Mouse (Mus musculus) stomach, embryonic 14.5 days (tissue): ENCODE results near the gene Epha4. TPM values are rescaled to one million over a fixed set of nuclear protein-coding genes. Genes with fewer than 3 reads are reported as not detected.
A peak's percentile ranks its signal among the peaks of the same experiment; 100 is the strongest.

Source experiments
- ATAC-seq: fragments of 200-750 bp; cut with Nextera tagmentation; 2 replicates; pipeline ENCODE4 v1.8.0; 2017; ENCODE audit warnings: low read depth, moderate TSS enrichment; ENCODE audit not compliant: insufficient number of reproducible peaks, insufficient read depth, low FRiP score
- H3K27ac ChIP-seq: fragments of 300-500 bp; sonication (generic); 2 replicates; pipeline ENCODE4 v1.5.1; 2014; ENCODE audit warnings: mild to moderate bottlenecking, low read length, moderate library complexity, mixed read lengths
- H3K27me3 ChIP-seq: fragments of 300-500 bp; sonication (generic); 2 replicates; pipeline ENCODE4 v1.6.1; 2014; ENCODE audit warnings: low read length, control low read depth, mixed read lengths; ENCODE audit not compliant: control insufficient read depth, insufficient read depth
- H3K36me3 ChIP-seq: fragments of 300-500 bp; sonication (generic); 2 replicates; pipeline ENCODE4 v1.6.1; 2014; ENCODE audit warnings: mild to moderate bottlenecking, control low read depth, low read length, moderate library complexity, mixed read lengths; ENCODE audit not compliant: control insufficient read depth, insufficient read depth
- H3K4me1 ChIP-seq: fragments of 300-500 bp; sonication (generic); 2 replicates; pipeline ENCODE4 v1.6.1; 2014; ENCODE audit warnings: low read length, control low read depth, mixed read lengths; ENCODE audit not compliant: control insufficient read depth, insufficient read depth
- H3K4me2 ChIP-seq: fragments of 300-500 bp; sonication (generic); replicated peaks from 2 replicates; pipeline ENCODE4 v1.6.1; 2014; ENCODE audit warnings: low read depth, low read length, control low read depth
- H3K4me3 ChIP-seq: fragments of 300-500 bp; sonication (generic); 2 replicates; pipeline ENCODE4 v1.5.1; 2014; ENCODE audit warnings: low read depth, low read length, control low read depth
- H3K9ac ChIP-seq: fragments of 300-500 bp; sonication (generic); replicated peaks from 2 replicates; pipeline ENCODE4 v1.6.1; 2014; ENCODE audit warnings: low read depth, mild to moderate bottlenecking, control low read depth, low read length, moderate library complexity, mixed read lengths
- H3K9me3 ChIP-seq: fragments of 300-500 bp; sonication (generic); 2 replicates; pipeline ENCODE4 v1.6.1; 2016; ENCODE audit warnings: low read depth, low read length, control low read depth; ENCODE audit not compliant: control insufficient read depth
- WGBS: fragments of 180-500 bp; shearing (Covaris S2); extraction: QIAGEN DNeasy Blood & Tissue Kit; methylation state at CpG from one replicate; pipeline ENCODE4 v1.1.7; 2014; 5-methylcytosine and 5-hydroxymethylcytosine counted together
- polyA plus RNA-seq: library from polyadenylated mRNA; unstranded; fragments of >200 nt; fragmentation: Nextera tagmentation; extraction: Ambion mirVana; gene quantifications from 2 replicates; pipeline ENCODE4 v1.2.1, GENCODE M21; 2014

Gene Epha4
- polyA plus RNA-seq, 1 experiment from 2014 or later, result 18.2 TPM

GRCm38 (mm10) chr1:77514325-77514962 lies 444 bp downstream of the Epha4 start:
- Histone ChIP-seq H3K4me3 (peak overlapping the region; percentile 65), H3K9me3 (no peaks in the 10 kb centered on the region), H3K36me3 (no peaks in the 10 kb centered on the region), H3K27ac (peak overlapping the region; percentile 48; the same call in 1 of the 2 replicates), H3K9ac (peak overlapping the region; percentile 50), H3K27me3 (no peaks in the 10 kb centered on the region; the same call in 1 of the 2 replicates), H3K4me2 (peak overlapping the region; percentile 95), H3K4me1 (peaks cover 15% of the 10 kb centered on the region; the same call in 1 of the 2 replicates)
- under 1% methylated on average over 45 of the region's 45 CpGs for WGBS
- ATAC-seq, result peak; percentile 17; the same call in 1 of the 2 replicates

GRCm38 (mm10) chr1:77513959-77514324 lies 946 bp downstream of the Epha4 start:
- peak overlapping the region; percentile 50 for H3K9ac ChIP-seq
- no peaks in the 10 kb centered on the region for H3K36me3 ChIP-seq
- peaks cover 15% of the 10 kb centered on the region; the same call in 1 of the 2 replicates for H3K4me1 ChIP-seq
- 3% methylated on average over 9 of the region's 9 CpGs for WGBS
- peak overlapping the region; percentile 95 for H3K4me2 ChIP-seq
- H3K4me3 ChIP-seq, result peak overlapping the region; percentile 65
- H3K9me3 ChIP-seq, result no peaks in the 10 kb centered on the region
- no peak for ATAC-seq
- no peaks in the 10 kb centered on the region; the same call in 1 of the 2 replicates for H3K27me3 ChIP-seq
- H3K27ac ChIP-seq, result peak overlapping the region; percentile 48; the same call in 1 of the 2 replicates

DNA sequence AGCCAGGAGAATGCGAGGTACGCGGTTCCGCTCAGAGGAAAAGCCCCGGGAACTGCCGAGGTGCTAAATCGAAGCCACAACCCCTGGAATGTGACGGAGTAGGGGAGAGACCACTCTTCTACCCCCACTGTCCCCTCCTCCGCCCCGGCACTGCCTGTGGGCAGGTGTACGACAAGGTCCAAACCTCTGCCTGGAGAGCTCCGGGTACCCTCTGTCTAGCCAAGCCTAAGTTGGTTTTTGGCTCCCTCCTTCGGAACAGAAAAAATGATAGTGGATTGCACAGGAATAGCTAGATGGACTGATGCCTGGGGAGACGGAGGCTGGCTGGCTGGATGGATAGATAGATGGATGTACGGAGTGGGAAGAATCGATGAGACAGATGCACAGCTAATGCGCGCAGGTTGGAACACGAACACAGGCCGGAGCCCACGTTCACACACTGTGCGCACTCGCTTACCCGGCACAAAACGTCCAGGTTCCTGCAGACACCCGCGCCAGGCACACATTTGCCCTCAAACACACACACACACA lies 1.4 kb downstream of the Epha4 start:
- H3K27ac ChIP-seq, result no peak overlapping the region
- WGBS, result 3% methylated on average over 27 of the region's 27 CpGs

GRCm38 (mm10) chr1:77512431-77513195 lies 2.3 kb downstream of the Epha4 start:
- Histone ChIP-seq H3K9me3 (no peaks in the 10 kb centered on the region), H3K36me3 (no peaks in the 10 kb centered on the region), H3K4me3 (peak overlapping the region; percentile 65), H3K27ac (no peak overlapping the region), H3K4me2 (peak overlapping the region; percentile 95), H3K9ac (peak overlapping the region; percentile 28; the same call in 1 of the 2 replicates), H3K27me3 (no peaks in the 10 kb centered on the region; the same call in 1 of the 2 replicates), H3K4me1 (peaks cover 15% of the 10 kb centered on the region; the same call in 1 of the 2 replicates)
- WGBS, result 5% methylated on average over 20 of the region's 20 CpGs
- no peak for ATAC-seq

More for the DNA sequence above, 1.4 kb downstream of the Epha4 start:
- Histone ChIP-seq H3K36me3 (no peaks in the 10 kb centered on the region), H3K4me1 (peaks cover 15% of the 10 kb centered on the region; the same call in 1 of the 2 replicates), H3K4me2 (peak overlapping the region; percentile 95), H3K27me3 (no peaks in the 10 kb centered on the region; the same call in 1 of the 2 replicates), H3K9me3 (no peaks in the 10 kb centered on the region), H3K4me3 (peak overlapping the region; percentile 65), H3K9ac (peak overlapping the region; percentile 50; the same call in 1 of the 2 replicates)
- ATAC-seq, result 0 out of 2 replicates have a peak, but pooled peaks have one; percentile 25

DNA sequence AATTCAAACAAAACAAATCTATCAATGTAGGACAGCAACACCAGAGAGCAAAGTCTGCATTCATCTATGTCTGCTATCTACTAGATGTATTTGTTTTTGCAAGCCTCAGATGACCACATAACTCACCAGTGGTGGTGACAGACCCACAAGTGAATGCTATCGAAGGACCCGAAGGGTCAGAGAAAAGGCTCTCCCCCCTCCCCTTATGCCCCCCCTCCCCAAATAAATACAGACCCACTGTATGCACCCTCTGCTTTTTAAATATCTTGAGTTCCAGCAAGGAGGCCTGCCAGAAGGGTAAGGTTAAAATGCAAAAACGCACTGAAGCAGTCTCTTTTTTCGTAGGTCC lies 2.9 kb downstream of the Epha4 start:
- Histone ChIP-seq H3K27me3 (no peaks in the 10 kb centered on the region), H3K36me3 (no peaks in the 10 kb centered on the region), H3K4me3 (peak overlapping the region; percentile 65), H3K4me2 (peak overlapping the region; percentile 95), H3K9ac (no peak overlapping the region), H3K9me3 (no peaks in the 10 kb centered on the region), H3K27ac (no peak overlapping the region), H3K4me1 (peaks cover 15% of the 10 kb centered on the region; the same call in 1 of the 2 replicates)
- WGBS, result 28% methylated on average over 4 of the region's 4 CpGs
- no peak for ATAC-seq

- peak overlapping the region; percentile 65; the same call in 1 of the 2 replicates for H3K4me3 ChIP-seq
- H3K9ac ChIP-seq, result no peak overlapping the region
- no peaks in the 10 kb centered on the region for H3K27me3 ChIP-seq
- no peak overlapping the region for H3K27ac ChIP-seq
- H3K36me3 ChIP-seq, result peaks cover 3% of the 10 kb centered on the region; the same call in 1 of the 2 replicates
- peak overlapping the region; percentile 95 for H3K4me2 ChIP-seq
- H3K4me1 ChIP-seq, result peaks cover 15% of the 10 kb centered on the region; the same call in 1 of the 2 replicates
- ATAC-seq, result no peak
- H3K9me3 ChIP-seq, result no peaks in the 10 kb centered on the region
- WGBS, result 47% methylated on average over 10 of the region's 10 CpGs
Observed at GRCm38 (mm10) chr1:77511372-77512058, 3.4 kb downstream of the Epha4 start.

DNA sequence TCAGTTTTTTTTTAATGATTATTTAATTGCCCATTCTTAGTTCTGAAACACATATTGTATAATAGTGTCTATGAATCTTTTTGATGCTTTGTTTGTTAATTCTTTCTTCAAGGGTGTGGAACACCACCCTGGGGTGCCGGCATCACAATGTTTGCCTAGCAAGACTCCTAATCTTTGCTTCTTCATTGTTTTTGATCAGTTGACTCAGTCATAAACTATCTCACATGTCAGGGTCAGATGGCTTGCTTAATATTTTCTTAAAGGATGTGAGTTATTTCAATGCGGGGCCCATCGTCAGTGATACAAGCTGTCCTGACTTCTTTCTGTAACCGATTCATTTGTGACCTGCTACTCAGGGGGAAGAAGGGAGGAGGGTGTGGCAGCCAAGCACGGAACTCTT lies 4.3 kb downstream of the Epha4 start:
- Histone ChIP-seq H3K27me3 (no peaks in the 10 kb centered on the region), H3K4me2 (no peak overlapping the region), H3K4me3 (no peak overlapping the region), H3K9me3 (no peaks in the 10 kb centered on the region), H3K9ac (no peak overlapping the region), H3K36me3 (peaks cover 6% of the 10 kb centered on the region; the same call in 1 of the 2 replicates), H3K27ac (no peak overlapping the region), H3K4me1 (peaks cover 18% of the 10 kb centered on the region)
- WGBS, result 65% methylated on average over 5 of the region's 5 CpGs
- no peak for ATAC-seq

- Histone ChIP-seq H3K36me3 (peaks cover 6% of the 10 kb centered on the region; the same call in 1 of the 2 replicates), H3K4me2 (no peak overlapping the region), H3K9ac (no peak overlapping the region), H3K9me3 (no peaks in the 10 kb centered on the region), H3K4me3 (no peak overlapping the region), H3K27ac (no peak overlapping the region), H3K4me1 (peaks cover 13% of the 10 kb centered on the region), H3K27me3 (no peaks in the 10 kb centered on the region)
- 88% methylated on average over 18 of the region's 18 CpGs for WGBS
- ATAC-seq, result no peak
Observed at GRCm38 (mm10) chr1:77506856-77507200, 8.1 kb downstream of the Epha4 start.
